ENCODE assay signal across 8 mouse cellular contexts in genomic region chr6:118739961-118740599, GRCm38 (mm10).
DNase-seq lines count a peak whose midpoint lies in the region; ATAC-seq and TF ChIP-seq lines count a peak whose summit lies in the region.

No protein-coding gene starts in this region.

- no peak overlapping the region for H3K4me2 ChIP-seq in forebrain, embryonic 16.5 days (ENCODE audit: low read length)
- H3K4me2 ChIP-seq in lung, embryonic 14.5 days, result no peak overlapping the region

- intact Hi-C loops in heart, adult 2 months (cut with DNase I), result no loop called here

- TF ChIP-seq CTCF in heart, adult 2 months (IDR thresholded peaks at IDR 0.05), result no peak
- no peak for TF ChIP-seq CTCF in lung, embryonic 14.5 days (IDR thresholded peaks at IDR 0.05; ENCODE audit: low read depth)

- TF ChIP-seq POLR2A in heart, adult 2 months (IDR thresholded peaks at IDR 0.05; ENCODE audit: insufficient read depth, low read depth, low read length), result no peak

- no peaks in the 10 kb centered on the region for H3K9me3 ChIP-seq in heart, embryonic 10.5 days
- no peaks in the 10 kb centered on the region for H3K9me3 ChIP-seq in forebrain, embryonic 16.5 days (ENCODE audit: control insufficient read depth, low read length)
- no peaks in the 10 kb centered on the region for H3K9me3 ChIP-seq in lung, embryonic 14.5 days (ENCODE audit: low read depth, low read length)

- WGBS in heart, adult 2 months, result 37% methylated on average over 9 of the region's 9 CpGs
- WGBS in heart, embryonic 10.5 days, result 75% methylated on average over 9 of the region's 9 CpGs
- WGBS in forebrain, embryonic 16.5 days, result 46% methylated on average over 9 of the region's 9 CpGs
- 51% methylated on average over 9 of the region's 9 CpGs for WGBS in lung, embryonic 14.5 days

- TF ChIP-seq EP300 in heart, adult 2 months (IDR thresholded peaks at IDR 0.05; ENCODE audit: insufficient read depth, low read depth, low read length), result no peak

- H3K9ac ChIP-seq in heart, adult 2 months (ENCODE audit: low read depth, low read length), result no peak overlapping the region
- H3K9ac ChIP-seq in forebrain, embryonic 16.5 days (replicated peaks; ENCODE audit: low read depth, low read length), result no peak overlapping the region
- no peak overlapping the region for H3K9ac ChIP-seq in lung, embryonic 14.5 days

- peak; percentile 68 to 69 for DNase-seq in heart, adult 2 months
- no peak for DNase-seq in heart, embryonic 10.5 days (ENCODE audit: low spot score)
- DNase-seq in NIH3T3 (ENCODE audit: low read depth), result peak; percentile 25
- DNase-seq in lung, embryonic 14.5 days, result peak; percentile 83
- DNase-seq in cerebellum, postnatal 36 days, result no peak
- DNase-seq in kidney, adult 8-10 months, result no peak

- no peak overlapping the region for H3K27ac ChIP-seq in heart, adult 2 months
- H3K27ac ChIP-seq in heart, embryonic 10.5 days, result no peak overlapping the region
- H3K27ac ChIP-seq in forebrain, embryonic 16.5 days (ENCODE audit: low read length), result peak overlapping the region; percentile 84
- H3K27ac ChIP-seq in lung, embryonic 14.5 days (ENCODE audit: low read depth), result no peak overlapping the region

- H3K79me2 ChIP-seq in heart, adult 2 months (replicated peaks; ENCODE audit: control insufficient read depth, insufficient read depth, low read length), result no peaks in the 10 kb centered on the region

- no peaks in the 10 kb centered on the region for H3K27me3 ChIP-seq in heart, adult 2 months (ENCODE audit: control insufficient read depth, insufficient read depth, low read length)
- H3K27me3 ChIP-seq in heart, embryonic 10.5 days (ENCODE audit: insufficient read depth, poor library complexity, severe bottlenecking), result no peaks in the 10 kb centered on the region
- no peaks in the 10 kb centered on the region for H3K27me3 ChIP-seq in forebrain, embryonic 16.5 days (replicated peaks; ENCODE audit: control insufficient read depth, insufficient read depth, low read length)
- H3K27me3 ChIP-seq in lung, embryonic 14.5 days (ENCODE audit: insufficient read depth, low read length), result no peaks in the 10 kb centered on the region

- H3K4me1 ChIP-seq in heart, adult 2 months (ENCODE audit: control insufficient read depth, insufficient read depth, low read length), result no peaks in the 10 kb centered on the region
- peaks cover 4% of the 10 kb centered on the region; the same call in 1 of the 2 replicates for H3K4me1 ChIP-seq in heart, embryonic 10.5 days
- H3K4me1 ChIP-seq in forebrain, embryonic 16.5 days (replicated peaks; ENCODE audit: control insufficient read depth, insufficient read depth, low read length), result peaks cover 33% of the 10 kb centered on the region
- H3K4me1 ChIP-seq in lung, embryonic 14.5 days (ENCODE audit: insufficient read depth), result peaks cover 4% of the 10 kb centered on the region; the same call in 1 of the 2 replicates

- peak; percentile 90 for ATAC-seq in forebrain, embryonic 16.5 days
- peak; percentile 75; the same call in 1 of the 2 replicates for ATAC-seq in lung, embryonic 14.5 days (ENCODE audit: insufficient read depth)
- no peak for ATAC-seq in megakaryocyte, adult 5-6 weeks (ENCODE audit: poor library complexity, severe bottlenecking)

- peaks cover 3% of the 10 kb centered on the region for H3K36me3 ChIP-seq in heart, adult 2 months (ENCODE audit: control insufficient read depth, insufficient read depth, low read length)
- peaks cover 27% of the 10 kb centered on the region for H3K36me3 ChIP-seq in heart, embryonic 10.5 days
- no peaks in the 10 kb centered on the region for H3K36me3 ChIP-seq in forebrain, embryonic 16.5 days (ENCODE audit: control insufficient read depth, insufficient read depth)
- H3K36me3 ChIP-seq in lung, embryonic 14.5 days (ENCODE audit: insufficient read depth), result peaks cover 8% of the 10 kb centered on the region; the same call in 1 of the 2 replicates

- no peak overlapping the region for H3K4me3 ChIP-seq in heart, adult 2 months
- no peak overlapping the region for H3K4me3 ChIP-seq in heart, embryonic 10.5 days
- H3K4me3 ChIP-seq in forebrain, embryonic 16.5 days (replicated peaks; ENCODE audit: low read length), result no peak overlapping the region
- H3K4me3 ChIP-seq in lung, embryonic 14.5 days (ENCODE audit: low read depth, low read length), result no peak overlapping the region

Comparison
In these comparisons a context has a peak if more than half of its experiments do, and no peak if none do; other contexts are left out.
1. DNase-seq: peak in heart, adult 2 months (2 of 2), NIH3T3 (single experiment) and lung, embryonic 14.5 days (single experiment); none in heart, embryonic 10.5 days (single experiment), cerebellum, postnatal 36 days (0 of 2) and kidney, adult 8-10 months (0 of 2).